Mouse (Mus musculus): ENCODE measurements around the gene Actc1. TPM values are rescaled to one million over a fixed set of nuclear protein-coding genes. Genes with fewer than 3 reads are reported as not detected.
A peak's percentile ranks its signal among the peaks of the same experiment; 100 is the strongest.

Actc1 gene
- polyA plus RNA-seq (2014; fragmentation: Nextera tagmentation; extraction: Ambion mirVana) = 106 and 243 TPM in 2 replicates

DNA sequence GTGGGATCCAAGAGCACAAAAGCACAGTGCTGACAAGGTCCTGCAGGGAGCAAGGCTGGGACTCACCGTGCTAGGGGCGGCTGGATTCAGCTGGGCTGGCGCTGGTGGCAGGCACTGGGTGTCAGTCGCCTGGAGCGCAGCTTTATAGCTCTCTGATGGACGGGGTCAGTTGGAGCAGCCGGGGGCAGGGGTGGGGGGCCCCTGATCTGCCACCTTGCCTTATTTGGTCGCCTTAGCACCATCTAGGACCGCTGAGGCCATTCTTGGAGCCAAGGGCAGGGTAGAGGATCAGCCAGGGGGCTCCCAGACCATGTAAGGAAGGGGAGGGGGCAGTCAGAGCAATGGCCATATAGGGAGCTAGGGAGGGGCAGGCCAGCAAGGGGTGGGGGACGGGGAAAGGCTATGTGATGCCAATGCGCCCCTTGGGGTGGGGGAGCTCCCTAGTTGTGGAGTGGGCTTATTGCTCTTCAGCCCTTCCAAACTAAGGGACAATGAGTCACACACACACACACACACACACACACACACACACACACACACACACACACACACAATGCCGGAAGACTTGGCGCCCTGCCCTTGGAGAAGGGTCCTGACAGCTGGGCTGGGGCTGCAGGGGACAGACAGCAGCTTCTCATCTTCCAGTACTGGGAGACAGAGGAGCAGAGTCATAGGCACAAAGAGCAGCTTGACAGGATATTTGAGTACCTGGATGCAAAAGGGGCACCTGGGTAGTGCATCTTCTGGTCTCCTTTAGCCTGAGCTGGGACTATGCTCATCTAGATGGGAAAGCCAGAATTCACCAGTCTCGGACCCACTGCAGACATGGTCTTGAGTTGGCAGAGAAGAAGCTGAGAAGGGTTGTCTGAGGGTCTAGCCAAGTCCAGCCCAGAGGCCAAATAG is at the start of gene Actc1:
Gene Actc1, minus strand, starts transcription at position 853 of the 903 bp plus-strand sequence.
- Histone ChIP-seq H3K4me2 (peak within 1 kb of the TSS; percentile 57), H3K9me3 (ENCODE audit: low read depth, low read length) (no peaks in the 10 kb centered on the region), H3K27me3 (ENCODE audit: insufficient read depth, low read length) (no peaks in the 10 kb centered on the region), H3K4me3 (ENCODE audit: low read depth, low read length) (peak within 1 kb of the TSS; percentile 22), H3K9ac (peak within 1 kb of the TSS; percentile 14), H3K4me1 (ENCODE audit: insufficient read depth) (peaks cover 6% of the 10 kb centered on the region; the same call in 1 of the 2 replicates), H3K36me3 (ENCODE audit: insufficient read depth) (no peaks in the 10 kb centered on the region), H3K27ac (ENCODE audit: low read depth) (peak within 1 kb of the TSS; percentile 12; the same call in 1 of the 2 replicates)
- peak; percentile 81 for DNase-seq
- ATAC-seq (ENCODE audit: insufficient read depth) = peak; percentile 86
- WGBS = 20% methylated on average over 14 of the region's 14 CpGs
- no peak for TF ChIP-seq CTCF (IDR thresholded peaks at IDR 0.05; ENCODE audit: low read depth)

DNA sequence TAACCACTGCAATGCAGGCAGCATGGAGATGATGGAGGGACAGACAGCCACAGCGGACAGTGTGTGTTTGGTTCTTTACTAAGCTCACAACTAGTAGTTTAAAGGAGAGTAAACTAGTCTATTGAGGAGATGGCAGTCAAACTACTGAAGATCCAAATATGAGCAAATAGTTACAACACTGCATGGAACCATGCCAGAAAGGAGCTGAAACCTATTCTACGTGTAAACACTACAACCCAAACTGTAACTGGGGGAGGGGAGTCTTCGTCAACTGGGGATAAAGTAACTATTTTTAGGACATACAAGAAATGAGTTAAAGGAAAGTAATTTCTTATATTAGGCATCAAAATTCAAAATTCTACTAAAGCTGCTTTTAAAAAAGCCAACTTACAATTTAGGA is 49.1 kb upstream of the Actc1 start:
- Histone ChIP-seq H3K4me2 (no peak overlapping the region), H3K36me3 (ENCODE audit: insufficient read depth) (peaks cover 72% of the 10 kb centered on the region), H3K27me3 (ENCODE audit: insufficient read depth, low read length) (no peaks in the 10 kb centered on the region), H3K4me1 (ENCODE audit: insufficient read depth) (no peaks in the 10 kb centered on the region), H3K4me3 (ENCODE audit: low read depth, low read length) (no peak overlapping the region), H3K27ac (ENCODE audit: low read depth) (no peak overlapping the region), H3K9me3 (ENCODE audit: low read depth, low read length) (no peaks in the 10 kb centered on the region), H3K9ac (no peak overlapping the region)
- peak; percentile 56 for DNase-seq
- no peak for TF ChIP-seq CTCF (IDR thresholded peaks at IDR 0.05; ENCODE audit: low read depth)
- WGBS = 62% methylated on average over 3 of the region's 3 CpGs
- ATAC-seq (ENCODE audit: insufficient read depth) = no peak

DNA sequence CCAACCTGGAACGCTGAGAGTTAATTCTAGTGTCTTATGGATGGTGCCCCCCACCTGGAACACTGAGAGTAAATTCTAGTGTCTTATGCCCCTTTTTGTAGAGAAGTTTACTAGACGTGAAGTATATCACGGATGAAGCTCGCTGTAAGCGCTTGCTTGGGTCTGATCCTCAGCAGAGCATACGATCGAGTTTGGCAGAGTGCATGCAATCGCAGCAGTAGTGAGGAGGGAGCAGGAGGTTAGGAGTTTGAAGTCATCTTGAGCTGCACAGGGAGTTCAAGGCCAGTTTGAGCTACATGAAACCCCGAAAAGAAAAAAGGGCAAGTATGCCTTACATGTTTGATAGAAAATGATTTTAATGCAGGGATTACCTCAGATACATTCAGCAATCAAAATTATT is 47.5 kb upstream of the Actc1 start:
- peaks cover 65% of the 10 kb centered on the region for H3K36me3 ChIP-seq (ENCODE audit: insufficient read depth)
- no peak overlapping the region for H3K9ac ChIP-seq
- no peaks in the 10 kb centered on the region for H3K4me1 ChIP-seq (ENCODE audit: insufficient read depth)
- no peak for DNase-seq
- 91% methylated on average over 9 of the region's 9 CpGs for WGBS
- H3K4me2 ChIP-seq = no peak overlapping the region
- H3K27me3 ChIP-seq (ENCODE audit: insufficient read depth, low read length) = no peaks in the 10 kb centered on the region
- H3K4me3 ChIP-seq (ENCODE audit: low read depth, low read length) = no peak overlapping the region
- H3K27ac ChIP-seq (ENCODE audit: low read depth) = no peak overlapping the region
- no peaks in the 10 kb centered on the region for H3K9me3 ChIP-seq (ENCODE audit: low read depth, low read length)
- no peak for TF ChIP-seq CTCF (IDR thresholded peaks at IDR 0.05; ENCODE audit: low read depth)
- no peak for ATAC-seq (ENCODE audit: insufficient read depth)

DNA sequence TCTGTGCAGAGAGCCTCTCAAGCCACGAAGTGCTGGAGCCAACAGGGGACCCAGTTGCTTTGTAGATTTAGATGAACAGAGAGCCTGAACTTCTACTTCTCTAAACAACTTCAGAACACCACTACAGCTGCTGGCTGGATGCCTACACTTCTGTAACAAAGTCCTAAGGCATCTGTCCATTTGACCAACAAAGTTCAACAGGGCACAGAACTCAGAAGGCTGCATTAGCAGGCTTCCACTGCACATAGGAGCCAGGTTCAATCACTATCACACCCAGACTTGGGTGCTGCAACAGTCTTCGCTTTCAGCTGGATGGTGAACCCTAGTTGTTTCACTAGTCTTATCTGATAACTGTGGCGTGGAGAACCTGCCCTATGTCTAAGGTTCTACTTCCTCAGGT is 46.5 kb upstream of the Actc1 start:
- Histone ChIP-seq H3K4me1 (ENCODE audit: insufficient read depth) (no peaks in the 10 kb centered on the region), H3K4me3 (ENCODE audit: low read depth, low read length) (no peak overlapping the region), H3K4me2 (no peak overlapping the region), H3K27ac (ENCODE audit: low read depth) (no peak overlapping the region), H3K9ac (no peak overlapping the region), H3K27me3 (ENCODE audit: insufficient read depth, low read length) (no peaks in the 10 kb centered on the region), H3K9me3 (ENCODE audit: low read depth, low read length) (no peaks in the 10 kb centered on the region), H3K36me3 (ENCODE audit: insufficient read depth) (peaks cover 55% of the 10 kb centered on the region)
- no peak; the same call in 1 of the 2 replicates for ATAC-seq (ENCODE audit: insufficient read depth)
- DNase-seq = no peak
- WGBS = 90% methylated on average over 3 of the region's 3 CpGs
- TF ChIP-seq CTCF (IDR thresholded peaks at IDR 0.05; ENCODE audit: low read depth) = no peak

DNA sequence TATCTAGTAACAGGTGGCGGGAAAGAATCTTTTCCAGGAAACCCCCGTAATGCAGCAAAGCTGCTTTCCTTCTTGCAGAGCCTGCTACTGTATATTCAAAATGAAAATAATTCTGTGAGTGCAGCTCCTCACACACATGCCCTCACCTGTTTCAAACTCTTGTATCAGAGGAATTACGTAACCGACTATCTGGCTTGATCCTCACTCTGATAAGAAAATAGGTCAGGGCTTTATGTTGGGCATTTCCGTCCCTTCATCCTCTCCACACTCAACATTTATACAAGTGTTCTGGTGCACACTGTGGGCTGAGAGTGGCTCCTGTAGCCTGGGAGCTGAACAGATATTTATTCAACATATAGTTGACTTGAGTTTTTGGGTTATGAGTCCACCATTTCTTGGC is 45.8 kb upstream of the Actc1 start:
- Histone ChIP-seq H3K4me3 (ENCODE audit: low read depth, low read length) (no peak overlapping the region), H3K27me3 (ENCODE audit: insufficient read depth, low read length) (no peaks in the 10 kb centered on the region), H3K4me1 (ENCODE audit: insufficient read depth) (no peaks in the 10 kb centered on the region), H3K9ac (no peak overlapping the region), H3K9me3 (ENCODE audit: low read depth, low read length) (no peaks in the 10 kb centered on the region), H3K36me3 (ENCODE audit: insufficient read depth) (peaks cover 49% of the 10 kb centered on the region), H3K27ac (ENCODE audit: low read depth) (no peak overlapping the region), H3K4me2 (no peak overlapping the region)
- no peak for ATAC-seq (ENCODE audit: insufficient read depth)
- no peak for DNase-seq
- 88% methylated on average over 5 of the region's 5 CpGs for WGBS
- TF ChIP-seq CTCF (IDR thresholded peaks at IDR 0.05; ENCODE audit: low read depth) = no peak

DNA sequence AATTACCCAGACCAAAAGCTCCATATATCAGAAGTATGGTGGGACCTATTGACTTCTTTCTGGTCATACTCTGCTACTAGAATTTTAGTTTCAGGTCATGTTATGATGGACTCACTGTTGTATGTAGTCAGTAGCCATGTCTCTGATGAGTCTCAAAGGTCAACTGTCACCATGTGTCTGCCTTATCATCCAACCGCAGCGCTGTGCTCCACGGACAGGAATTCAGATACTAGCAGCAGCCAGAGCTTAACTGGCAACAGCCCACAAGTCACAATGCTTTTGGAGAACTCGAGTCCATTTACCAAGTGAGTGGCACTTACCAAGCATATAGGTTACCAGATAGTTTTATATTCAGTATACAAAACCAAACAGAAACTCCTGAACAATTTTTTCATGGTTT is 44.3 kb upstream of the Actc1 start:
- Histone ChIP-seq H3K9me3 (ENCODE audit: low read depth, low read length) (no peaks in the 10 kb centered on the region), H3K4me3 (ENCODE audit: low read depth, low read length) (no peak overlapping the region), H3K27me3 (ENCODE audit: insufficient read depth, low read length) (no peaks in the 10 kb centered on the region), H3K36me3 (ENCODE audit: insufficient read depth) (peaks cover 35% of the 10 kb centered on the region), H3K4me2 (no peak overlapping the region), H3K4me1 (ENCODE audit: insufficient read depth) (no peaks in the 10 kb centered on the region), H3K27ac (ENCODE audit: low read depth) (no peak overlapping the region), H3K9ac (no peak overlapping the region)
- DNase-seq (no peak), ATAC-seq (ENCODE audit: insufficient read depth) (no peak)
- 86% methylated on average over 4 of the region's 4 CpGs for WGBS
- TF ChIP-seq CTCF (IDR thresholded peaks at IDR 0.05; ENCODE audit: low read depth) = no peak

DNA sequence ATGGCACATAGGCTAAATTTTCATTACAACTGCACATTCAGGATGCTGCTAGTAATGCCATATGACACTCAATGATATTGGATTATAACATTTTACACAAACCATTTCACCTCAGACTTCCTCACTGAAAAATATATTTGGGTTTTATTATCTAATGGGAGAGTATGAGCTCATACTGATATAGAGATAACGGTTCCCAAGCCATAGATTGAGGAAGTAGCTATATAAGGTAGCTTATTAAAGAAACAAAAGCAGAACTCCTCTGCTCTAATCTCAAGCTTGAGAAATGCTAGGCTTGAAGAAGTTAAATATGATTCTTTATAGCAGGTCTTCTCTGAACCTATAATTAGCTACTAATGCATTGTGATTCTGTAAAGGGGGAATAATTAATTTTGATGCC is 43.2 kb upstream of the Actc1 start:
- WGBS = 83% methylated on average over 1 of the region's 1 CpGs

More for the DNA sequence above, 43.2 kb upstream of the Actc1 start:
- Histone ChIP-seq H3K9me3 (ENCODE audit: low read depth, low read length) (no peaks in the 10 kb centered on the region), H3K36me3 (ENCODE audit: insufficient read depth) (peaks cover 25% of the 10 kb centered on the region), H3K9ac (no peak overlapping the region), H3K4me3 (ENCODE audit: low read depth, low read length) (no peak overlapping the region), H3K4me1 (ENCODE audit: insufficient read depth) (no peaks in the 10 kb centered on the region), H3K27me3 (ENCODE audit: insufficient read depth, low read length) (no peaks in the 10 kb centered on the region), H3K4me2 (no peak overlapping the region), H3K27ac (ENCODE audit: low read depth) (no peak overlapping the region)
- no peak for TF ChIP-seq CTCF (IDR thresholded peaks at IDR 0.05; ENCODE audit: low read depth)
- DNase-seq = no peak
- no peak for ATAC-seq (ENCODE audit: insufficient read depth)

Data from lung, embryonic 14.5 days (tissue).